Mouse (Mus musculus) heart, adult 2 months (tissue): ENCODE measurements at regions not wholly inside any gene's neighbourhood (a gene's known extent, or its start where the extent isn't known, plus 50 kb on each side); places are given as distances from the start of the nearest gene placed in this dataset.

ENCODE experiments used
- CTCF ChIP-seq: fragments of 200-600 bp; IDR thresholded peaks from 2 replicates; pipeline ENCODE4 v1.8.1; 2022; ENCODE audit warnings: antibody characterized with exemption, mild to moderate bottlenecking, moderate library complexity
- EP300 ChIP-seq: fragments of 200-500 bp; IDR thresholded peaks from 2 replicates; pipeline ENCODE4 v1.6.1; 2011; ENCODE audit warnings: low read depth, low read length, control low read depth; ENCODE audit not compliant: insufficient read depth
- POLR2A ChIP-seq: fragments of 200-500 bp; IDR thresholded peaks from 2 replicates; pipeline ENCODE4 v1.6.1; 2011; ENCODE audit warnings: mild to moderate bottlenecking, low read depth, low read length, control low read depth; ENCODE audit not compliant: insufficient read depth

DNA sequence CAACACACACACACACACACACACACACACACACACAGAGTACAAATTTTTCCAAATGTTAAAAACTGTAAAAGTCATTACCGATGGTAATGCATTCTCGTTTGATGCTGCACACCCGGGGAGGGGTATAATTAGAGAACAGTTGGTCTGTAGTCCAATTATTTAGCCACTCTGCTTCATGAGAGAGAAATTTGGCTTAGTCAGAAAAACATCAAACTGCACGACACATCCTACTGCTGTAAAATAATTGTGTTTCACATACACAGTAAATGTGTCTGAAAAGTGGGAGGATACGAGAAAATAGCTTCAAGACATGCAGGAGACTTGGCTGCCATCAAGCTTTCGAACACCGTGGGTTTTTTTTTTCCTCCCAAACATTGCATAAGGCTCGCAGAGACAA, 194.5 kb upstream of the Tox3 start:
- TF ChIP-seq CTCF (no peak), EP300 (no peak), POLR2A (no peak)
